Mouse (Mus musculus): ENCODE measurements at regions not wholly inside any gene's neighbourhood (a gene's known extent, or its start where the extent isn't known, plus 50 kb on each side); places are given as distances from the start of the nearest gene placed in this dataset.
"Not testable (repeated sequence)": the region's sequence is repeated elsewhere in the genome, so short reads cannot be mapped to it uniquely, and the experiment has no call there.

GRCm38 (mm10) chr6:31810602-31811512 is 239.2 kb upstream of the 1700012A03Rik start:
- no peak for DNase-seq

GRCm38 (mm10) chr6:31804468-31804867 is 240.7 kb upstream of the Podxl start:
- DNase-seq, result not testable (repeated sequence)

- DNase-seq, result not testable (repeated sequence)
Measured at GRCm38 (mm10) chr6:31803222-31803621, 239.4 kb upstream of the Podxl start.

GRCm38 (mm10) chr6:31791547-31791946 is 227.8 kb upstream of the Podxl start:
- DNase-seq, result no peak

- DNase-seq, result no peak
Measured at GRCm38 (mm10) chr6:31790906-31791305, 227.1 kb upstream of the Podxl start.

- no peak for DNase-seq
Measured at GRCm38 (mm10) chr6:31776841-31777240, 213.1 kb upstream of the Podxl start.

GRCm38 (mm10) chr6:31771916-31772315 is 208.1 kb upstream of the Podxl start:
- DNase-seq, result no peak

GRCm38 (mm10) chr6:31745589-31745988 is 181.8 kb upstream of the Podxl start:
- no peak for DNase-seq

GRCm38 (mm10) chr6:31731391-31731790 is 167.6 kb upstream of the Podxl start:
- peak; percentile 7 for DNase-seq

- no peak for DNase-seq
Measured at GRCm38 (mm10) chr6:31719614-31720013, 155.8 kb upstream of the Podxl start.

- no peak for DNase-seq
Measured at GRCm38 (mm10) chr6:31718843-31719242, 155.1 kb upstream of the Podxl start.

- peak; percentile 18 for DNase-seq
Measured at GRCm38 (mm10) chr6:31717531-31717930, 153.8 kb upstream of the Podxl start.

GRCm38 (mm10) chr6:31707256-31707655 is 143.5 kb upstream of the Podxl start:
- DNase-seq, result no peak

- DNase-seq, result no peak
Measured at GRCm38 (mm10) chr6:31704191-31704590, 140.4 kb upstream of the Podxl start.

- DNase-seq, result no peak
Measured at GRCm38 (mm10) chr6:31702931-31703330, 139.2 kb upstream of the Podxl start.

- DNase-seq, result no peak
Measured at GRCm38 (mm10) chr6:31695885-31696284, 132.1 kb upstream of the Podxl start.

GRCm38 (mm10) chr6:31693047-31693446 is 129.3 kb upstream of the Podxl start:
- no peak for DNase-seq

- DNase-seq, result no peak
Measured at GRCm38 (mm10) chr6:31692024-31692423, 128.2 kb upstream of the Podxl start.

- DNase-seq, result no peak
Measured at GRCm38 (mm10) chr6:31680101-31680500, 116.3 kb upstream of the Podxl start.

GRCm38 (mm10) chr6:31665671-31666486 is 102.1 kb upstream of the Podxl start:
- DNase-seq, result no peak

- peak; percentile 74 for DNase-seq
Measured at GRCm38 (mm10) chr6:31664495-31664894, 100.7 kb upstream of the Podxl start.

- peak; percentile 57 for DNase-seq
Measured at GRCm38 (mm10) chr6:31660778-31661177, 97.0 kb upstream of the Podxl start.

GRCm38 (mm10) chr6:31659901-31660300 is 96.1 kb upstream of the Podxl start:
- DNase-seq, result no peak

Measured in kidney, adult 18-20 months (tissue).